Mouse (Mus musculus): ENCODE results near the gene Clec18a. TPM values are rescaled to one million over a fixed set of nuclear protein-coding genes. Genes with fewer than 3 reads are reported as not detected.
A peak's percentile ranks its signal among the peaks of the same experiment; 100 is the strongest.

Clec18a gene
- polyA plus RNA-seq, 1 experiment from 2014 or later: not detected

DNA sequence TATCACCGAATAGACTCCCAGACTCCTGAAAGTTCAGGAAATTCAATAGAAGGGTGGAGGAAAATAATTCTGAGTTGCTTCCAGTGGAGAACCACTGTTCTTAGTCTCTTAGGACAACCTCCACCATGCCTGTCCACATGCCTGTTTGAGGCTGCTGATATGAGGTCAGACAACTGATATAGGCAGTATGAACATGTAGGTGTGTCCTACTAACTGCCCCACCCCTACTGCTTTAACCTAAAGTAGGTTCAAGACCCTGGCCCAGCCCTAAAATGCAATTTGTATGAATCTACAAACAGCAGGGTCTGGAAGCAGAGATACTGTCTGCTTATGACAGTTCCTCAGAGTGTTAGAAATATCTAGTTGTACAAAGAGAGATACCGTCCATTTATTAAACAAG lies 36.6 kb downstream of the Clec18a start:
- DNase-seq (peak; percentile 18), ATAC-seq (ENCODE audit: low read depth) (peak; percentile 55)
- Histone ChIP-seq H3K9ac (peak overlapping the region; percentile 94), H3K36me3 (peaks cover 53% of the 10 kb centered on the region), H3K4me2 (peak overlapping the region; percentile 100), H3K27ac (peak overlapping the region; percentile 90), H3K27me3 (no peaks in the 10 kb centered on the region), H3K9me3 (replicated peaks) (no peaks in the 10 kb centered on the region), H3K4me1 (replicated peaks) (peaks cover 56% of the 10 kb centered on the region), H3K4me3 (replicated peaks) (peak overlapping the region; percentile 94)
- 61% methylated on average over 2 of the region's 2 CpGs for WGBS (ENCODE audit: insufficient replicate concordance)

DNA sequence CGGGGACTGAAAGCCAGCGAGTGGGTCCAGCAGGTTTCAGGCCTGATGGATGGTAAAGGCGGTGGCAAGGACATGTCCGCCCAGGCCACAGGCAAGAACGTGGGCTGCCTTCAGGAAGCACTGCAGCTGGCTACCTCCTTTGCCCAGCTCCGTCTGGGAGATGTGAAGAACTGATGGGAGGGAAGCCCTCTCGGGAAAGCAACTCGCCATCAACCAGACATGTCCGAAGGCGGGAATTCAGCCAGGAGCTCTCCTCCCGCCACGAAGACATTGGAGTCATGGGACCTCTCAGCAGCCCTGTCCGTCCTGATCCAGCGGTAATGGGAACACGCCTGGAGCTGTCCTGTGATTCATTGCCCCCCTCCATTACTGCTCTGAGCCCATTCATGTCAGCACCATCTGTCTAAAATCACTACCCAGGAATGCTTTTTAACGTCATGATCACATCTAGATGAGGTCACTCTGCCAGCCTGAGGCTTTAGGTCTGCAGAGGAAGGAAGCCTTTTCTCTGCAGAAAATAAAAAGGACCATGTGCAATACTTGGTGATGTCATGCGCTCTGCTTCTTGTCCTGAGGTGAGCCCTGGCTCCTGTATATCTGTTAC lies 37.1 kb downstream of the Clec18a start:
- no peak for DNase-seq
- H3K4me2 ChIP-seq: peak overlapping the region; percentile 100
- peaks cover 54% of the 10 kb centered on the region for H3K4me1 ChIP-seq (replicated peaks)
- H3K27me3 ChIP-seq: no peaks in the 10 kb centered on the region
- peak overlapping the region; percentile 94; the same call in 1 of the 2 replicates for H3K9ac ChIP-seq
- peak overlapping the region; percentile 90 for H3K27ac ChIP-seq
- WGBS (ENCODE audit: insufficient replicate concordance): 87% methylated on average over 17 of the region's 17 CpGs
- no peaks in the 10 kb centered on the region for H3K9me3 ChIP-seq (replicated peaks)
- no peak for ATAC-seq (ENCODE audit: low read depth)
- peaks cover 59% of the 10 kb centered on the region for H3K36me3 ChIP-seq
- 0 out of 2 replicates have a peak overlapping the region, but pooled peaks have one; percentile 94 for H3K4me3 ChIP-seq (replicated peaks)

DNA sequence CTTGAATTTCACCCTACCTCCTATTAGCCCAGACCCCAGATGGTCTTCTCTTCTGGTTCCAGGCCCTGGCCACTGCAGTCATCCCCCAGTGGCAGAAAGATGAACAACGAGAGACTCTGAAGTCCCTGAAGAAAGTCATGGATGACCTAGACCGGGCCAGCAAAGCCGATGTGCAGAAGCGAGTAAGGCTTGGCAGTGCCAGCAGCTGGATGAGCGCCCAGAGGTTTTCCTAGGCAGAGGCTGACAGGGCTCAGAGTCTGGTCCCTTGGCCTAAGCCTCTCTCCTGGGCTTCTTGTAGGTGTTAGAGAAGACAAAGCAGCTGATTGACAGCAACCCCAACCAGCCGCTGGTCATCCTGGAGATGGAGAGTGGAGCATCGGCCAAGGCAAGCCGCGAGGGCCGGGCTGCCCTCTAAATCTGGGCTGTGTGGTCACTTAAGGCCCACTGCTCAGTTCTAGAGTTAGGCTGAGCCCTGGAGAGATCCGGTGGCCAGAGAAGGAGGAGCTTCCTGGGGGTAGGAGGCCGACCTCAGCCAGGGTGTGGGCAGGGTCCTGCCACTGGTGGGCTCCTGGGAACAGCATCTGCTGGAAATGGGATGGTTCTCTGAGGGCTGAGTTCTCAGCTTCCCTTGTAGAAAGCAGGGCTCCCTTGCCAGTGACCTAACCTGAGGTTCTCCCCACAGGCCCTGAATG lies 38.3 kb downstream of the Clec18a start:
- Histone ChIP-seq H3K4me1 (replicated peaks) (peaks cover 42% of the 10 kb centered on the region), H3K9me3 (replicated peaks) (no peaks in the 10 kb centered on the region), H3K36me3 (peaks cover 70% of the 10 kb centered on the region), H3K27ac (no peak overlapping the region), H3K27me3 (no peaks in the 10 kb centered on the region), H3K4me2 (no peak overlapping the region), H3K9ac (no peak overlapping the region), H3K4me3 (replicated peaks) (no peak overlapping the region)
- no peak for DNase-seq
- ATAC-seq (ENCODE audit: low read depth): no peak
- 93% methylated on average over 12 of the region's 12 CpGs for WGBS (ENCODE audit: insufficient replicate concordance)

DNA sequence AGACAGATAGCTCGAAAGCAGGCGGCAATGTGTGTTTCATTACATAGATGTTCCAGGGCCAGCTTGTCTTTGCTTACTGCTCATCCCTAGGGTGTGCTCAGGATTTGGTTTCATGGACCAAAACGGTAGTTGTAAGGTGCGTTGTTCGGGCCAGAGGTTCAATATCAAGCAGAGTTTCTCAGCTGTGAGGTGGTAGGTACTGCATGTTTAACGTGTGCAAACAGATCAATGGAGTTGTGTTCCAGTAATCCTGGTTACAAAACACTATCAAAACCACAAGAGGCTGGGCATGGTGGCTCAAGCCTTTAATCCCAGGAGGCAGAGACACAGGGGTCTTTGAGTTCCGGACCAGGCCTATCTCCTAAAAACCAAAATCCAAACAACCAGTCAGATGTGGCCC lies 43.1 kb downstream of the Clec18a start:
- no peaks in the 10 kb centered on the region for H3K27me3 ChIP-seq
- peaks cover 100% of the 10 kb centered on the region for H3K36me3 ChIP-seq
- H3K27ac ChIP-seq: no peak overlapping the region
- peaks cover 3% of the 10 kb centered on the region for H3K4me1 ChIP-seq (replicated peaks)
- no peaks in the 10 kb centered on the region for H3K9me3 ChIP-seq (replicated peaks)
- DNase-seq: no peak
- no peak for ATAC-seq (ENCODE audit: low read depth)
- H3K4me2 ChIP-seq: no peak overlapping the region
- 93% methylated on average over 7 of the region's 7 CpGs for WGBS (ENCODE audit: insufficient replicate concordance)
- no peak overlapping the region for H3K4me3 ChIP-seq (replicated peaks)
- H3K9ac ChIP-seq: no peak overlapping the region

DNA sequence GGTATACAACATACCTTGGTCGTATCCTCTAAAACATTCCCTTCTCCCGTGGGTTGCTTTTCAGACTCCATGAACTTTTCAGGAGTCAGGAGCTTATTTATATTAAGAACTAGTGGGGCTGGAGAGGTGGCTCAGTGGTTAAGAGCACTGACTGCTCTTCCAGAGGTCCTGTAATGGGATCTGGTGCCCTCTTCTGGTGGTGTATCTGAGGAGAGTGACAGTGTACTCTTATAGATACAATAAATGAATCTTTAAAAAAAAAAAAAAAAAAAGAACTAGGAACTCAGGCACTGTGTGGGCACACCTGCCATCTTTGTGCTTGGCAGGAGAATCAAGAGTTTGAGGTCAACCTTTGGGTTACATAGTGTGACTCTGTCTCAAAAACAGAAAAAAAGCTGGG lies 43.5 kb downstream of the Clec18a start:
- Histone ChIP-seq H3K27me3 (no peaks in the 10 kb centered on the region), H3K9me3 (replicated peaks) (no peaks in the 10 kb centered on the region), H3K36me3 (peaks cover 100% of the 10 kb centered on the region), H3K4me1 (replicated peaks) (peaks cover 3% of the 10 kb centered on the region), H3K4me3 (replicated peaks) (no peak overlapping the region), H3K4me2 (no peak overlapping the region), H3K27ac (no peak overlapping the region), H3K9ac (no peak overlapping the region)
- ATAC-seq (ENCODE audit: low read depth) (no peak), DNase-seq (no peak)
- WGBS (ENCODE audit: insufficient replicate concordance): 82% methylated on average over 2 of the region's 2 CpGs

DNA sequence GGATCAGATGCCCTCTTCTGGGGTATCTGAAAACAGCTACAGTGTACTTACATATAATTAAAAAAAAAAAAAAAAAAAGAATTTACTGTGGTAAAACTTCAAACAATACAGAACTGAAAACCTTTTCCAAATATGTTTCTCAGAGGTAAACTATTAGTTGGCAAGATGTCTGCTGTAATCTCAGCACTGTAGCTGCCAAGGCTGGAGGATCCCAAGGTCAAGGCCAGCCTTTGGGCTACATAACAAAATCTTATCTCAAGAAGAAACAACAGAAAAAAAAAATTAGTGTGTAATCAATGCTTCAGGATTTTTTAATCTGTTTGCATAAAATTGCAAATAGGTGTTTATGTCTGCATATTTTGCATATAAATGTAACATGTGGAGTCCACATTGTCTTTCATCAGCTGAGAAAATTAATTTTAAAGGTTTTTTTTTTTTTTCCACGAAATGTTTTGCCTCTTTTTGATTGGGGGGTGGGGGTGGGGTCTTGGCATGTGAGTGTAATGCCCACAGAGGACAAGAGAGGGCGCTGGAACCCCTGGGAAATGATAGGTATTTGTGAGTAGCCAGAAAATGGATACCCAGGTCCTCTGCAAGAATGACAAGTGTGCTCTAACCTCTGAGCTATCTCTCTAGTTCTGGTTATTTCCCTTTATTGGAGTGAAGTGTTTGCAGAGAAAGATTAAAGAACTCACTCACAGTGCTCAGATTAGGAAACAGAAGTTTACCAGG lies 48.1 kb downstream of the Clec18a start:
- no peaks in the 10 kb centered on the region for H3K9me3 ChIP-seq (replicated peaks)
- ATAC-seq (ENCODE audit: low read depth) (no peak), DNase-seq (no peak)
- no peak overlapping the region for H3K9ac ChIP-seq
- no peak overlapping the region for H3K4me3 ChIP-seq (replicated peaks)
- peaks cover 99% of the 10 kb centered on the region for H3K36me3 ChIP-seq
- whole genome bisulfite sequencing (ENCODE audit: insufficient replicate concordance): 46% methylated on average over 2 of the region's 2 CpGs
- H3K4me2 ChIP-seq: no peak overlapping the region
- no peak overlapping the region for H3K27ac ChIP-seq
- H3K27me3 ChIP-seq: no peaks in the 10 kb centered on the region
- no peaks in the 10 kb centered on the region for H3K4me1 ChIP-seq (replicated peaks)

DNA sequence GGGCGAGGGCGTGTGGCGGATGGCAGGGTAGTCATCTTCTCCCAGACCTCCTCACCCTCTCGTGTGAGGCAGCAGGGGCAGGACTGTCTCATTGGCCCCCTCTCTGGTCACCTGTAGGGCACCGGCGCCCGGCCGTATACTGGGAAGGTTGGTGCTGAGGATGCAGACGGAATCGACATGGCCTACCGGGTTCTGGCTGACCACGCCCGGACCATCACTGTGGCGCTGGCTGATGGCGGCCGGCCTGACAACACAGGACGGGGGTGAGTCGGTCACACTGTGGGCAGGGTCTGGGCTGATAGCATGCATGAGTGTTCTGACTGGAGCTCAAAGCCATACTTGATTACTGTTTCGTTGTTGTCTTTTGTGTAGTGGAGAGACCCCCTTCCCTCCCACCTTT lies 49.7 kb downstream of the Clec18a start:
- no peaks in the 10 kb centered on the region for H3K4me1 ChIP-seq (replicated peaks)
- no peak overlapping the region for H3K4me2 ChIP-seq
- no peak overlapping the region for H3K27ac ChIP-seq
- DNase-seq: no peak
- no peak overlapping the region for H3K4me3 ChIP-seq (replicated peaks)
- H3K9me3 ChIP-seq (replicated peaks): no peaks in the 10 kb centered on the region
- WGBS (ENCODE audit: insufficient replicate concordance): 91% methylated on average over 19 of the region's 19 CpGs
- H3K36me3 ChIP-seq: peaks cover 99% of the 10 kb centered on the region
- no peaks in the 10 kb centered on the region for H3K27me3 ChIP-seq
- ATAC-seq (ENCODE audit: low read depth): no peak
- H3K9ac ChIP-seq: no peak overlapping the region

DNA sequence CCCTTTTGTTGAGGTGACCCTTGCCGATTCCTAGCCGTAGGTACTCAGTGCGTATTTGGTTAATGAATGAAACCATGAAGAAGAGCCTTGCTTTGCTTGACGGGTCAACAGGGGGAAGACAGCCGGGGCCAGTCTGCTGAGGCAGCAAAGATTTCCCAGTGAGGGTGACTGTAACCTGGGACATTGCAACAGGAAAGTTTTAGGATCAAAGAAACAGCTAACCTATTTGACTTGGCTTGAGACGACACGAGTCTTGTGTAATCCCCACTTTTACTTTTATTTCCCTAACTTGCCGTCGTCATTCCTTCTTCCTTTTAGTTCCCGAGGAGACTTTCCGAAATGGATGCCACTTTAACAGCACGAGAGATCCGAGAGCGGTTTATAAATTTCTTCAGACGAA lies 55.6 kb downstream of the Clec18a start:
- Histone ChIP-seq H3K36me3 (peaks cover 63% of the 10 kb centered on the region), H3K9ac (peak overlapping the region; percentile 90; the same call in 1 of the 2 replicates), H3K4me2 (0 out of 2 replicates have a peak overlapping the region, but pooled peaks have one; percentile 77), H3K4me1 (replicated peaks) (peaks cover 32% of the 10 kb centered on the region), H3K27me3 (no peaks in the 10 kb centered on the region), H3K9me3 (replicated peaks) (no peaks in the 10 kb centered on the region), H3K4me3 (replicated peaks) (no peak overlapping the region), H3K27ac (no peak overlapping the region)
- WGBS (ENCODE audit: insufficient replicate concordance): 91% methylated on average over 15 of the region's 15 CpGs
- ATAC-seq (ENCODE audit: low read depth) (no peak), DNase-seq (no peak)

DNA sequence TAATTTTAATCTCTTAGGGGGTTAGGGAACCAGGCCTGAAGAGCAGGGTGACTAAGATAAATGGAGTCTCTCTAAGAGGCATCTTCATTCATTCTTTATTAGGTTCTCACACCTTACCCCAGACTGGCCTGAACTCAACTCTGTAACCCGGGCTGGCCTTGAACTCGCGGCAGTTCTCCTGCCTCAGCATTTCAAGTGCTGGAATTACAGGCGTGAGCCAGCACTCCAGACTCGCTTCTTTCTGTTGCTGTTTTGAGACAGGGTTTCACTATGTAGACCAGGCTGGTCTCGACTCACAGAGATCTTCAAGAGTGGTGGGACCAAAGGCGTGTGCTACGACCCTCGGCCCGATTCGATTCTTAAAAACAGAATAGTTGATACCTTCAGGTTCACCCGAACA lies 58.0 kb downstream of the Clec18a start:
- Histone ChIP-seq H3K36me3 (peaks cover 41% of the 10 kb centered on the region), H3K4me2 (peak overlapping the region; percentile 77), H3K4me1 (replicated peaks) (peaks cover 41% of the 10 kb centered on the region), H3K4me3 (replicated peaks) (peak overlapping the region; percentile 77), H3K9me3 (replicated peaks) (no peaks in the 10 kb centered on the region), H3K9ac (peak overlapping the region; percentile 90), H3K27me3 (no peaks in the 10 kb centered on the region), H3K27ac (peak overlapping the region; percentile 89)
- ATAC-seq (ENCODE audit: low read depth): peak; percentile 45
- DNase-seq: no peak
- 11% methylated on average over 12 of the region's 12 CpGs for WGBS (ENCODE audit: insufficient replicate concordance)

DNA sequence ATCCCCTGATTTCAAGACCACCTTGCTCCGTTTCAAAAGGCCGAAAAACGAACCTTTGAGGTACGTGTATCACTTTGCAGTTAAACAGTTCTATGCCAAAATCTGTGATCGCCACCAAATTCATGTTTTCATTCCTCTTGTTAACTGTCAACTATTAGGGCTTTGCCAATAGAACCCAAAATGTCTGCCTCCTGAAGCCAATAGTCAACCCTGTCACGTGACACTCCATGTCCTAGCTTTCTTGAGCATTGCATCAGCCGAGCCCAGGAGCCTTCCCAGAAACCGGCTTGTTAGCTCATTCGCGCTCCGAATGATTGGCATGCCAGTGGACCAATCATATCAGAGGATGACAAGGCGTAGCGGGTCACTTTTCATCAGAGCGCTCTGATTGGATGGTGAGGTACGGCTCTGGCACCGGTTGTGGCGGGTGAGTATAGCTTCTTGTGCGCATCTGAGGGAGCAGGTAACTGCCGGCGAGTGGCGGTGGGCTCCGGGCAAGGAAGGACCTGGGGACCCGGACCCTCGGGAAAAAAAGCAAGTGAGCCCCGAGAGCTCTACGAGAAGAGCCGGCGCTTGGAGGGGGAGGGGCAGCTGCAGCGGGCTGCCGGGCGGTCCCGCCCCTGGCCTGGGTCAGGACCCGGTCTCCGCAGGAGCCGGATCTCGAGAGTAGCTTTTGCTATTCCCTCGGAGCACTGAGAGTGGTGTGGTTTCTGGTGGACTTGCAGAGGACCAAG lies 58.6 kb downstream of the Clec18a start:
- peak overlapping the region; percentile 89 for H3K27ac ChIP-seq
- H3K4me1 ChIP-seq (replicated peaks): peaks cover 43% of the 10 kb centered on the region
- H3K4me2 ChIP-seq: peak overlapping the region; percentile 77
- peak overlapping the region; percentile 90 for H3K9ac ChIP-seq
- peak; percentile 95 for ATAC-seq (ENCODE audit: low read depth)
- 7% methylated on average over 37 of the region's 37 CpGs for WGBS (ENCODE audit: insufficient replicate concordance)
- DNase-seq: peak; percentile 99
- H3K36me3 ChIP-seq: peaks cover 34% of the 10 kb centered on the region
- H3K4me3 ChIP-seq (replicated peaks): peak overlapping the region; percentile 77
- H3K27me3 ChIP-seq: no peaks in the 10 kb centered on the region
- no peaks in the 10 kb centered on the region for H3K9me3 ChIP-seq (replicated peaks)

DNA sequence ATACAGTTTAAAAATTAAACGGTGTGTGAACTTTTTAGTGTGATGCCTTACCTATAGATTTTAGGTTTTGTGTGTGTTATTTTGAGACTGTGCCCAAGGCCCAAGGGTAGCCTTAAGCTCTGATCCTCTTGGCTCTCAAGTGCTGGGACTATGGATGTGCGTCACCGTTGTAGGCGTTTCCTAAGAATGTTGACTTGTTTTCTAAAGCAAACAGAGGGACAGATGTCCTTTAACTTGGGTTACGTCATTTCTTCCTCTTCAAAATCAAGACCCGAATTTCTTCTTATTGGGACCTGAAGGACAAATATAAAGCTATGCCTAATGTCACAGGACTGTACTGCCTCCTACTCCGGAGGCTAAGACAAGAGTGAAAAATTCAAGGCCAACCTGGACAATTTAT lies 59.3 kb downstream of the Clec18a start, which contains the start of gene Aars:
Aars (plus strand) TSS at position 229 of the 400 bp plus-strand sequence.
- H3K36me3 ChIP-seq: peaks cover 27% of the 10 kb centered on the region
- no peaks in the 10 kb centered on the region for H3K27me3 ChIP-seq
- WGBS (ENCODE audit: insufficient replicate concordance): 88% methylated on average over 7 of the region's 7 CpGs
- H3K4me1 ChIP-seq (replicated peaks): peaks cover 50% of the 10 kb centered on the region
- H3K9me3 ChIP-seq (replicated peaks): no peaks in the 10 kb centered on the region
- DNase-seq (no peak), ATAC-seq (ENCODE audit: low read depth) (no peak)
- H3K4me2 ChIP-seq: peak within 1 kb of the TSS; percentile 77
- H3K9ac ChIP-seq: peak within 1 kb of the TSS; percentile 90
- H3K27ac ChIP-seq: peak within 1 kb of the TSS; percentile 89
- H3K4me3 ChIP-seq (replicated peaks): peak within 1 kb of the TSS; percentile 77
